Mouse (Mus musculus) heart, adult 10 weeks (tissue): ENCODE measurements around the gene Ube2s. TPM values are rescaled to one million over a fixed set of nuclear protein-coding genes. Genes with fewer than 3 reads are reported as not detected.

Experiments
- polyA plus RNA-seq: library from polyadenylated mRNA; stranded (reverse); fragments of 350-450 nt; fragmentation: Illumina TruSeq; extraction: RNeasy Lipid Tissue Mini Kit (QIAGEN cat#74804); gene quantifications from one replicate; pipeline ENCODE4 v1.2.3, GENCODE M21; 2014; ENCODE audit warnings: low read depth, low replicate concordance

The Ube2s gene
- 101 TPM for polyA plus RNA-seq

GRCm38 (mm10) chr7:4812303-4813104 is at the start of gene Ube2s:
TSS of gene Ube2s (minus strand) at chr7:4812590.

GRCm38 (mm10) chr7:4844245-4844916 is 32.0 kb upstream of the Ube2s start, which contains the start of gene Shisa7:
TSS of gene Shisa7 (minus strand) at chr7:4844696.

GRCm38 (mm10) chr7:4792278-4793212 is 19.8 kb downstream of the Ube2s start, which contains the start of gene Rpl28:
TSS of gene Rpl28 (plus strand) at chr7:4792874.

GRCm38 (mm10) chr7:4789436-4789935 is 22.9 kb downstream of the Ube2s start, which contains the start of gene Tmem238:
TSS of gene Tmem238 (minus strand) at chr7:4789656.

GRCm38 (mm10) chr7:4782759-4783158 is 29.6 kb downstream of the Ube2s start, which contains the start of the genes Il11 and Tmem190:
TSS of gene Il11 (minus strand) at chr7:4782859.
TSS of gene Tmem190 (plus strand) at chr7:4782937.

GRCm38 (mm10) chr7:4771202-4771601 is 41.2 kb downstream of the Ube2s start, which contains the start of gene Fam71e2:
TSS of gene Fam71e2 (minus strand) at chr7:4771302.

GRCm38 (mm10) chr7:4752821-4753570 is 59.4 kb downstream of the Ube2s start, which contains the start of gene Cox6b2:
TSS of gene Cox6b2 (minus strand) at chr7:4753094.

Other genes with a start within 250 kb of the Ube2s start
- gene Ptprh, start 208.5 kb downstream of the Ube2s start, polyA plus RNA-seq, result not detected
- gene Tmem86b, start 181.2 kb downstream of the Ube2s start, polyA plus RNA-seq, result 7.5 TPM
- 64.9 TPM for gene Ppp6r1, start 153.6 kb downstream of the Ube2s start, polyA plus RNA-seq
- 37.1 TPM for gene Hspbp1, start 127.5 kb downstream of the Ube2s start, polyA plus RNA-seq
- gene Brsk1, start 122.0 kb downstream of the Ube2s start, polyA plus RNA-seq, result 2.1 TPM
- gene Tmem150b, start 87.3 kb downstream of the Ube2s start, polyA plus RNA-seq, result not detected
- 22.8 TPM for gene Kmt5c, start 72.5 kb downstream of the Ube2s start, polyA plus RNA-seq
- gene Cox6b2, start 59.5 kb downstream of the Ube2s start, polyA plus RNA-seq, result 10.7 TPM
- gene Fam71e2, start 41.3 kb downstream of the Ube2s start, polyA plus RNA-seq, result not detected
- not detected for gene Il11, start 29.7 kb downstream of the Ube2s start, polyA plus RNA-seq
- gene Tmem190, start 29.7 kb downstream of the Ube2s start, polyA plus RNA-seq, result not detected
- 6.3 TPM for gene Tmem238, start 22.9 kb downstream of the Ube2s start, polyA plus RNA-seq
- gene Rpl28, start 19.7 kb downstream of the Ube2s start, polyA plus RNA-seq, result 392 TPM
- not detected for gene Shisa7, start 32.1 kb upstream of the Ube2s start, polyA plus RNA-seq
- gene Isoc2b, start 57.7 kb upstream of the Ube2s start, polyA plus RNA-seq, result 13.4 TPM
- gene Isoc2a, start 64.6 kb upstream of the Ube2s start, polyA plus RNA-seq, result 45.8 TPM
- not detected for gene Gm36210, start 93.9 kb upstream of the Ube2s start, polyA plus RNA-seq
- 4.9 TPM for gene Zfp628, start 102.6 kb upstream of the Ube2s start, polyA plus RNA-seq
- 4.8 TPM for gene Nat14, start 109.4 kb upstream of the Ube2s start, polyA plus RNA-seq
- 4.7 TPM for gene Ssc5d, start 113.2 kb upstream of the Ube2s start, polyA plus RNA-seq
- 56.6 TPM for gene Sbk2, start 151.8 kb upstream of the Ube2s start, polyA plus RNA-seq
- 60.8 TPM for gene Sbk3, start 158.6 kb upstream of the Ube2s start, polyA plus RNA-seq
- 25.1 TPM for gene Zfp579, start 183.6 kb upstream of the Ube2s start, polyA plus RNA-seq
- gene Zfp524, start 201.8 kb upstream of the Ube2s start, polyA plus RNA-seq, result 14.0 TPM
- gene Fiz1, start 202.1 kb upstream of the Ube2s start, polyA plus RNA-seq, result 17.3 TPM
- gene Gm44973, start 202.9 kb upstream of the Ube2s start, polyA plus RNA-seq, result not detected
- 11.4 TPM for gene Zfp865, start 207.8 kb upstream of the Ube2s start, polyA plus RNA-seq
- gene Ccdc106, start 208.0 kb upstream of the Ube2s start, polyA plus RNA-seq, result not detected
- gene 4632433K11Rik, start 221.5 kb upstream of the Ube2s start, polyA plus RNA-seq, result not detected
- gene Zfp784, start 225.9 kb upstream of the Ube2s start, polyA plus RNA-seq, result 8.3 TPM
- gene Zfp580, start 238.9 kb upstream of the Ube2s start, polyA plus RNA-seq, result 3.2 TPM
- gene U2af2, start 249.6 kb upstream of the Ube2s start, polyA plus RNA-seq, result 85.2 TPM